Mouse (Mus musculus): ENCODE results near the gene Arhgap21. TPM values are rescaled to one million over a fixed set of nuclear protein-coding genes. Genes with fewer than 3 reads are reported as not detected.

Gene Arhgap21
- polyA plus RNA-seq, 1 experiment from 2014 or later = 19.4 TPM

Other genes starting within 250 kb of the Arhgap21 start
- gene Enkur, start 236.5 kb upstream of the Arhgap21 start, polyA plus RNA-seq (2014; fragmentation: Nextera tagmentation; extraction: Ambion mirVana) = 0.41 and 0.70 TPM in 2 replicates
- 7.5 and 9.1 TPM in 2 replicates for gene Thnsl1, start 236.8 kb upstream of the Arhgap21 start, polyA plus RNA-seq (2014; fragmentation: Nextera tagmentation; extraction: Ambion mirVana)

Data from intestine, embryonic 14.5 days (tissue).